Mouse (Mus musculus) lung, postnatal 25 days (tissue): ENCODE measurements around the gene Acot10.
"Not testable (repeated sequence)": the region's sequence is repeated elsewhere in the genome, so short reads cannot be mapped to it uniquely, and the experiment has no call there.

Experiments used
- DNase-seq: peaks from one replicate; pipeline ENCODE4 v3.0.0; 2022; ENCODE audit warnings: low spot score

The Acot10 gene

GRCm38 (mm10) chr15:20666650-20667049 lies at the start of gene Acot10:
Gene Acot10, minus strand, starts transcription at chr15:20666750.
- no peak for DNase-seq

DNA sequence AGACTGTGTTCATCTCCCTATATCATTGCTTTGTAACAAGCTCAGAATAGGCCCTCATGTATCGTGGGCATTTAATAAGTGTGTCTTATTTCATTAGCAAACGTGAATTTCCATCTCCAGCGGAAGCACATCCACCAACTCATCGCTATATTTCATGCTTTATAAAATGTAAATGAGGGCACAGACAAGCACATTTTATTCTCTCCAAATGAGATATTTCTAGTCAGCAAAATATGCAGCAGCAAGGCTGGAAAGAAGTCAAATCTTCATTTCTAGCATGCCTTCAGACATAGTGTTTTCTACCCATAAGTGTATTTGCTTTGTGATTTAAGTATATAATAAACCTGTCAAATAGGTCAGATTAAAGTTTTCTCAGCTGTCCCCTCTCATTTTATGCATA lies 45.3 kb upstream of the Acot10 start:
- no peak for DNase-seq

- no peak for DNase-seq
Measured at GRCm38 (mm10) chr15:20696229-20696628, 29.7 kb upstream of the Acot10 start.

DNA sequence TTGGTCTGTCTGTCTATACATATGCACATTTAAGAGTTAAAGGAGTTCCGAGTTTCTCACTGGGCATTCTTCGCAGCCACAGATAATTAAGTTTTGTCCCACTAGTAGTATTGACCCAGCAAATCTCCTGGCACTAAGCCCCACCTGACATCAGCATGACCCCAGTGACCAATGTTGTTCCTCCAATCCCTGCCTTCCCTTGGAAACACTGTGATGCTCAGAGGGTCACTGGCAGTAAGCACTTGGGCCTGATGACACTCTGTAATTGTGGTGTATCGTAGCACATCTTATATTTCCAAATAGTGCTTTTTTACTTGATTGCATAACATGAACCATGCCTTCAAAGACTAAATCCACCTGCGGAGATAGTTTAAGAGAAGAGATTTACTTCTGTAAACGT lies 17.6 kb upstream of the Acot10 start:
- DNase-seq = no peak

- DNase-seq = no peak
Measured at GRCm38 (mm10) chr15:20682719-20683118, 16.2 kb upstream of the Acot10 start.

DNA sequence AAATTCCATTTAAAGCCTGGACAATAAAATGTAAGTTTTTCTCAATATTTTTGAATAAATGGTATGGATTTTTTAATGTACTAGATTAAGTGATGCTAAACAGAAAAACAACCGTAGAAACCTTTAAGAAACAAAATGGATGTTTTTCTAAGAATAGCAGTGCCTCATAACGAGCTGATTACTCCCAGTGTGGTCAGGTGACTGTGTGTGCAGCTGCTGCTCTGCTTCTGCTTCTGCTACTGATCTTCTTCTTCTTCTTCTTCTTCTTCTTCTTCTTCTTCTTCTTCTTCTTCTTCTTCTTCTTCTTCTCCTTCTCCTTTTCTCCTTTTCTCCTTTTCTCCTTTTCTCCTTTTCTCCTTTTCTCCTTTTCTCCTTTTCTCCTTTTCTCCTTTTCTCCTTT lies 3.0 kb upstream of the Acot10 start:
- not testable (repeated sequence) for DNase-seq

DNA sequence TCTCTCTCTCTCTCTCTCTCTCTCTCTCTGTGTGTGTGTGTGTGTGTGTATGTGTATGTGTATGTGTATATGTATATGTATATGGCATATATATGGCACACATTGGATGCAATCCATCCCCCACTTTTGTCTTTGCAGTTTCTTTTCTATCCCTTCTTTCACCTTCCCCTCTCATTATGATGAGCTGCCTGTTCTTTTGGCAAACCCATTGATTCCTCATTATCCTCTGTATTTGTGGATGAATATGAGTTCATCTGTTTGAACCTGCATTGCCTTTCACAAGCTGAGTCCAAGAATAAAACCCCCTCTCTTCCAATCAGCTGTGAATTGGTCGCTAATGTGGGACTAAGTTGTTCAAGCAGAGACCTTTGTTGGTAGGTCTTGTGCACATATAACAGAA lies 1.4 kb upstream of the Acot10 start:
- DNase-seq = no peak

- DNase-seq = no peak
Measured at GRCm38 (mm10) chr15:20667350-20667749, 800 bp upstream of the Acot10 start.

GRCm38 (mm10) chr15:20660221-20660620 lies 6.3 kb downstream of the Acot10 start:
- no peak for DNase-seq

- DNase-seq = no peak
Measured at GRCm38 (mm10) chr15:20642905-20643414, 23.6 kb downstream of the Acot10 start.

DNA sequence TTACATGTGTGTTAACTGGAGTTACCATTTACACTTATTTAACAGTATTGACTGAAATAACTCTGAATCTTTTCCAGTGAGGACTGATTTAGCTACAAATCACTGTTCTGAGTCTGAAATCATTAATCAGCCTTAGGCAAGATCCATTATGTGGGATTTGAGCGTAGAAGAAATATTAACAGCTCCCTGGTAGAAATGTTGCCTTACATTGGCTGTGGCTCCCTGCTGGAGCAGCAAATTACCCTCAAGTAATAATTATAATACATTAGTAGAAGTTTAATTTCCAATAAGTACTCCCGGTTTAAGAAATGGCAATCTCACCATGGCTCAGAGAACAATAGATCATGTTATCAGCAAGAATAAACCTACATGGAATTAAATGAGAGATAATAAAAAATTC lies 27.4 kb downstream of the Acot10 start:
- DNase-seq = no peak

DNA sequence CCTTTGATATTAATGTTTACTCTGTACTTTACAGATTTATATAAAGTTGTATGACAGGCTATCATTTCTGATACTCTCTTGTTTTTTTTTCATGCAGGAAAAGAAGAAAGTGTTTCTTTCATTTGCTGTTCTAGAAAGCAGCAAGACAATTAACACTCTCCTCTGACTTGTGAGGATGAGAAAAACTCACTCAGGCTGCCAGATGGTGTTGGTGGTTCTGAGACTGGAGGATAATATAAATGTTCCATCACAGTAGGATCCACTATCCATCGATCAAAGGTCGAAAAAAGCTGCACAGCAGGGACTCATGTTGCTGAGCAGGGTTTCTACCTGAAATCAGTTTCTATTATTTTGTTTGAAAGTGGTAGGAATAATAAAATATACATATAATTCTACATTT lies 32.0 kb downstream of the Acot10 start:
- no peak for DNase-seq
